Mouse (Mus musculus) hindbrain, embryonic 13.5 days (tissue): ENCODE data around the gene Bcat2. TPM values are rescaled to one million over a fixed set of nuclear protein-coding genes. Genes with fewer than 3 reads are reported as not detected.

Source experiments
- ATAC-seq: fragments of 200-750 bp; cut with Nextera tagmentation; 2 replicates; pipeline ENCODE4 v1.8.0; 2017; ENCODE audit warnings: moderate TSS enrichment; ENCODE audit not compliant: low FRiP score
- H3K27ac ChIP-seq: fragments of 300-500 bp; sonication (generic); 2 replicates; pipeline ENCODE4 v1.5.1; 2015; ENCODE audit warnings: inconsistent platforms, mild to moderate bottlenecking, moderate library complexity
- H3K27me3 ChIP-seq: fragments of 300-500 bp; sonication (generic); 2 replicates; pipeline ENCODE4 v1.6.1; 2015; ENCODE audit warnings: mild to moderate bottlenecking, inconsistent platforms
- H3K36me3 ChIP-seq: fragments of 300-500 bp; sonication (generic); 2 replicates; pipeline ENCODE4 v1.6.1; 2015; ENCODE audit warnings: mild to moderate bottlenecking, inconsistent platforms
- H3K4me1 ChIP-seq: fragments of 300-500 bp; sonication (generic); replicated peaks from 2 replicates; pipeline ENCODE4 v1.6.1; 2015; ENCODE audit warnings: inconsistent platforms
- H3K4me2 ChIP-seq: fragments of 300-500 bp; sonication (generic); 2 replicates; pipeline ENCODE4 v1.6.1; 2015; ENCODE audit warnings: inconsistent platforms, mild to moderate bottlenecking, moderate library complexity
- H3K4me3 ChIP-seq: fragments of 300-500 bp; sonication (generic); 2 replicates; pipeline ENCODE4 v1.5.1; 2015; ENCODE audit warnings: mild to moderate bottlenecking, inconsistent platforms
- H3K9ac ChIP-seq: fragments of 300-500 bp; sonication (generic); 2 replicates; pipeline ENCODE4 v1.6.1; 2015; ENCODE audit warnings: mild to moderate bottlenecking, inconsistent platforms
- H3K9me3 ChIP-seq: fragments of 300-500 bp; sonication (generic); 2 replicates; pipeline ENCODE4 v1.6.1; 2016; ENCODE audit warnings: inconsistent platforms
- WGBS: fragments of 180-500 bp; shearing (Covaris S2); methylation state at CpG from one replicate; pipeline ENCODE4 v1.1.7; 2015; 5-methylcytosine and 5-hydroxymethylcytosine counted together
- polyA plus RNA-seq: library from polyadenylated mRNA; unstranded; fragments of >200 nt; fragmentation: Nextera tagmentation; extraction: Ambion mirVana; gene quantifications from 2 replicates; pipeline ENCODE4 v1.2.1, GENCODE M21; 2015

The Bcat2 gene
- polyA plus RNA-seq, 1 experiment from 2014 or later, result 19.8 TPM

DNA sequence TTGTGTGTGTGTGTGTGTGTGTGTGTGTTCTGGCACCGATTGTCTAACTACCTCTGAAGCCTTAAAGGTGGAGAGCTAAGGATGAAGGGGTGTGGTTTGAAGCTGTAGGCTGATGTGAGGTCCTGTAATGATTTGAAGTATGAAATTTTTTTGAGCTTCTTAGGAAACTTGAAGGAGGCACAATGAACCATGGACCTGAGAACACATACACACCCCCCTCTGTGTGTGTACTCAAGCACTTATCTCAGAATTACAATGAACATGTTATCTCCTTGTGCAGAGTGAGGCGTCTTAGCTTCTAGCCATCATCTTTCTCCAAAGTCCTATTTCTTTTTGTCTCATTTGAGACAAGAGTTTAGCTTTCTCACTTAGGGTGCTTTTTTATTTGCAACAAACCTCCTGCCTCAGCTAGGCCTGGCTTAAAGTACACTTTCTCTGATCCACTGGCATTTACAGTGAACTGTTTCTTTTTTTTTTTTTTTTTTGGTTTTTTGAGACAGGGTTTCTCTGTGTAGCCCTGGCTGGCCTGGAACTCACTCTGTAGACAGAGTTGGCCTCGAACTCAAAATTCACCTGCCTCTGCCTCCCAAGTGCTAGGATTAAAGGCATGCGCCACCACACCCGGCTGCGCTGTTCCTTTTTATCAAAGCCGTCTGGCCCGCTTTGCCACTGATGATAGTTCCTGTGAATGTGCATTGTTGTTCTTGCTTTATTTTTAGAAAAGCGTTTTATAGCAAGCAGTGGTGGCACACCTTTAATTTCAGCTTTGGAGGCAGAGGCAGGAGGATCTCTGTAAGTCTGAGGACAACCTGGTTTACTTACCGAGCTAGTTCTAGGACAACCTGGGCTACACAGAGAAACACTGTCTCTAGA lies 1.1 kb upstream of the Bcat2 start:
- 80% methylated on average over 10 of the region's 10 CpGs for WGBS
- no peaks in the 10 kb centered on the region for H3K9me3 ChIP-seq
- no peaks in the 10 kb centered on the region for H3K36me3 ChIP-seq
- H3K9ac ChIP-seq, result peak overlapping the region; percentile 51; the same call in 1 of the 2 replicates
- peak overlapping the region; percentile 79 for H3K27ac ChIP-seq
- H3K27me3 ChIP-seq, result no peaks in the 10 kb centered on the region
- ATAC-seq, result no peak
- H3K4me1 ChIP-seq, result peaks cover 28% of the 10 kb centered on the region
- H3K4me2 ChIP-seq, result peak overlapping the region; percentile 84
- peak overlapping the region; percentile 48 for H3K4me3 ChIP-seq

DNA sequence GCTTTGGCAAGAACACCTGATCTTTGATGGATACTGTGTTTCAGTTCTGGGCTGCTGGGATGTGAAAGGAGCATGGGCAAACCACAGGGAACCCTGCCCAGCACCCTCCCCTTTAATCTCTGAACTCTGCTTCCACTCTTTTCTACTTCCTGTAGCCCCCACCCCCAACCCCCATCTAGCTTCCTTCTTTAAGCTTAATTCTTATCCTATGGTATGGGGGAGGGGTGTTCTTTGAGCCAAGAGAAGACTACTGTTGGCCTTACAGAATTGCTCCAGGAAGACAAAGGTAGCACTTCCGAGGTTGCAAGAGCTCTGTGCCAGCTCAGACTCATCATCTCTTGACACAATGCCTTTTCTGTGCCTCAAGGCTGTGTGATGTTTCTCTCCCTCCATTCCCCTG lies 2.0 kb downstream of the Bcat2 start:
- Histone ChIP-seq H3K27ac (no peak overlapping the region), H3K4me1 (peaks cover 28% of the 10 kb centered on the region)

DNA sequence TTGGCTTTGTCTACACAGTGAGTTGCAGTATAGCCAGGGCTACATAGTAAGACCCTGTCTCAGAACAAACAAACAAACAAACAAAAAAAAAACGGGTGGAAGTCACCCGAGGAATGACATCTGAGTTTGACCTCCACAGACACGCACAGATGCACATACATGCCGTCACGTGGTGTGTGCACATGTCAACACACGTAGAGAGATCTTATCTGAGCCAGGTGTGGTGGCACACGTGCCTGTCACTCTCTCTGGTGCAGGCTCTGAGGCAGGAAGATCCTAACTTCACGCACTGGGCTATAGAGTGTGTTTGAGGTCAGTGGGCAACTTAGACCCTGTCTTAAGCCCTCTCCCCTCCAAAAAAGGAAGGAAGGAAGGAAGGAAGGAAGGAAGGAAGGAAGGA lies 4.0 kb downstream of the Bcat2 start:
- peaks cover 14% of the 10 kb centered on the region for H3K36me3 ChIP-seq
- no peak overlapping the region for H3K4me3 ChIP-seq
- no peaks in the 10 kb centered on the region for H3K27me3 ChIP-seq
- no peaks in the 10 kb centered on the region for H3K9me3 ChIP-seq
- 86% methylated on average over 8 of the region's 8 CpGs for WGBS
- no peak overlapping the region for H3K9ac ChIP-seq
- no peak for ATAC-seq
- H3K4me1 ChIP-seq, result peaks cover 14% of the 10 kb centered on the region
- no peak overlapping the region for H3K27ac ChIP-seq
- no peak overlapping the region for H3K4me2 ChIP-seq

More for the DNA sequence above, 2.0 kb downstream of the Bcat2 start:
- 74% methylated on average over 1 of the region's 1 CpGs for WGBS
- H3K27me3 ChIP-seq, result no peaks in the 10 kb centered on the region
- ATAC-seq, result no peak
- H3K4me3 ChIP-seq, result no peak overlapping the region
- no peaks in the 10 kb centered on the region for H3K9me3 ChIP-seq
- no peak overlapping the region for H3K4me2 ChIP-seq
- H3K36me3 ChIP-seq, result peaks cover 14% of the 10 kb centered on the region
- H3K9ac ChIP-seq, result 0 out of 2 replicates have a peak overlapping the region, but pooled peaks have one; percentile 87

DNA sequence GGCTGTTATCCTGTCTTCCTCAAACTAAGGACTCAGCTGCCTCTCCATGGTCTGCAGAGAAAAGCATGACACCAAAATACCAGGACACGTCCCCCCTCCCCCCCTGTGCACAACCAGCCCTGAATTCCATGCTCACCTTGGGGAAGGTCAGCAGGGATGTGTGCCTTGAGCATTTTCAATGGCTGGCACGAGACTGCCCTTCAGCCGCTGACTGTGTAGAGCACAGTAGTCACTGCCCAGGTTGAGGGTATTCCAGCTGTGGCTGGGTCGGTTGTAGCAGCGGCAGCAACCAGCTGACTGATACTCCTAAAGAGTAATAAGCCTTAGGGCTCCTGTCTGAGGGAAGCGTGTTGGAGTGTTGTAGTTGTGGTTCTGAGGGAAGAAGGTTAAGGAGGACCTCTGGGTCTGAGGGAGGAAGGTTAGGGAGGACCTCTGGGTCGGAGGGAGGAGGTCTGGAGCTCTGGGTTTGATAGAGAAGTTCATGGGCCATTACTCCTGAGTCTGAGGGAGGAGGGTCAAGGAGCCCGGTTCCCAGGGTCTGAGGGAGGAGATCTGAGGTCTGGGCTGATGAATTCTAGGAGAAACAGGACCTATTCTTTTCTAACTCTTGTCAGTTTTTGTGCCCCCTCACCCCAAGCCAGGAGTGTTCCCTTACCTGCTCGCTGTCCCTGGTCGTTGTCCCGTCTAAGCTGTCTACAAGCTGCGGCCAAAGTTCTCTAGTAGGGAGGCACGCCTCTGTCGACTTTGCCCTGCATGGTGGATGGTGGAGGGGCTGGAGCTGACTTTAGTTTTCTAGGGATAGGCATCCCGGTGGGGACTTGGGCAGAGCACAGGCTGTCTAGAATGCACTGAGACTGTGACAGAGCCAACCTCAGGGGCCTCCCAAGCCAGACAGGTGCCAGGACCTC lies 4.8 kb downstream of the Bcat2 start:
- H3K36me3 ChIP-seq, result peaks cover 14% of the 10 kb centered on the region
- no peaks in the 10 kb centered on the region for H3K9me3 ChIP-seq
- no peak for ATAC-seq
- H3K4me1 ChIP-seq, result peaks cover 14% of the 10 kb centered on the region
- WGBS, result 90% methylated on average over 15 of the region's 15 CpGs
- H3K9ac ChIP-seq, result peak overlapping the region; percentile 53; the same call in 1 of the 2 replicates
- no peaks in the 10 kb centered on the region for H3K27me3 ChIP-seq
- H3K4me3 ChIP-seq, result no peak overlapping the region
- no peak overlapping the region for H3K4me2 ChIP-seq
- H3K27ac ChIP-seq, result no peak overlapping the region

DNA sequence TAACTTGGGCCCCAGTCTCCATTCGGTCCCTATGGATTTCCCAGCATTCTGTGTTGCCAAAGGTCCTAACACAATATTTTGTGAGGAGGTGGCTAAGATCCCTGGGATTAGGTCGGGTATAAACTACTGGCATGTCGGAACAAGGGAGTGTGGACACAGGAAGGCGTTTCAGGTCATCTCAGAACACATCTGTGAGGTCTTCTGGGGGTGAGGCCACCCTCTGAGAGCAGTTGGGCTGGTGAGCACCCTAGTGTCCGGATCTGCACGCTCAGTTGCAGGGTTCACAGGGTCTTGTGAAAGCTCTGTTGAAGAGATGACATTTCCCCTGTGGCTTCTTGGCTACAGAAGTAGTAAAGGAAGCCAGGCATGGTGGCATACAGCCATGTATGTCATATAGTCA lies 16.0 kb downstream of the Bcat2 start:
- no peak overlapping the region for H3K9ac ChIP-seq
- H3K4me1 ChIP-seq, result peaks cover 4% of the 10 kb centered on the region
- no peaks in the 10 kb centered on the region for H3K9me3 ChIP-seq
- ATAC-seq, result no peak
- H3K4me2 ChIP-seq, result no peak overlapping the region
- H3K4me3 ChIP-seq, result no peak overlapping the region
- peaks cover 32% of the 10 kb centered on the region for H3K36me3 ChIP-seq
- 92% methylated on average over 6 of the region's 6 CpGs for WGBS
- no peaks in the 10 kb centered on the region for H3K27me3 ChIP-seq
- no peak overlapping the region for H3K27ac ChIP-seq

DNA sequence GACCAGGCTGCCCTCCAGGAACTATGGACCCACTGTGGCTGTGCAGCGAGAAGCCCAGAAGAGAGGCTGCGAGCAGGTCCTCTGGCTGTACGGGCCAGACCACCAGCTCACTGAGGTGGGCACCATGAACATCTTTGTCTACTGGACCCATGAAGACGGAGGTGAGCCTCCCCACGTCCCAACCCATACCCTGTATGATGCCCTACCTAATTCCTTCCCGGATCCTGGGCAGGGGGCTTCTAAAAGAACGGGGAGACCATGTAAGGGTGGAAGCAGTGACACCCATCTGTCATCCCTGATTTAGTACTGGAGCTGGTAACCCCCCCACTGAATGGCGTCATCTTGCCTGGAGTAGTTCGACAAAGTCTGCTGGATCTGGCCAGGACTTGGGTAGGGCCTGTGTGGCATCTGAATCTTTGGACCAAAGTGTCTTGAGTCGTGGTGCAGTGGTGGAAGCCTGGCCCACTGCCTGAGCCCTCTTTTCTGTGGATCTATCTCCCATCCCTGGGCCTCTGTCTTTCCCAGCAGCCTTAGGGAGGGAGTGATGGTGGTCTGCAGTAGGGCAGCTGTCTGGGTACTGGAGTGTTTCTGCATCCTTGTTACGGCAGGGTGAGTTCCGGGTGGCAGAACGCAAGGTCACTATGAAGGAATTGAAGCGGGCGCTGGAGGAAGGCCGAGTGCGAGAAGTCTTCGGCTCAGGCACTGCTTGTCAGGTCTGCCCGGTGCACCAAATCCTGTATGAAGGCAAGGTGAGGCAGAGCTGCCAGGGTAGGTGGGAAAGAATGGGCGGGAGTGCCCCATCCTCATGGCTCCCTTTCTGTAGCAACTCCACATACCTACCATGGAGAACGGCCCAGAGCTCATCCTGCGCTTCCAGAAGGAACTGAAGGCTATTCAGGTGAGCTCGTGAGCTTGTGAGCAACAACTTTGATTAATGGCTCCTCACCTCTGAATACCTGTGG lies 18.0 kb downstream of the Bcat2 start:
- H3K9me3 ChIP-seq, result no peaks in the 10 kb centered on the region
- peaks cover 4% of the 10 kb centered on the region for H3K4me1 ChIP-seq
- no peaks in the 10 kb centered on the region for H3K27me3 ChIP-seq
- H3K27ac ChIP-seq, result no peak overlapping the region
- no peak overlapping the region for H3K4me2 ChIP-seq
- 0 out of 2 replicates have a peak overlapping the region, but pooled peaks have one; percentile 24 for H3K9ac ChIP-seq
- H3K36me3 ChIP-seq, result peaks cover 22% of the 10 kb centered on the region
- H3K4me3 ChIP-seq, result no peak overlapping the region
- WGBS, result 96% methylated on average over 23 of the region's 23 CpGs
- ATAC-seq, result no peak

DNA sequence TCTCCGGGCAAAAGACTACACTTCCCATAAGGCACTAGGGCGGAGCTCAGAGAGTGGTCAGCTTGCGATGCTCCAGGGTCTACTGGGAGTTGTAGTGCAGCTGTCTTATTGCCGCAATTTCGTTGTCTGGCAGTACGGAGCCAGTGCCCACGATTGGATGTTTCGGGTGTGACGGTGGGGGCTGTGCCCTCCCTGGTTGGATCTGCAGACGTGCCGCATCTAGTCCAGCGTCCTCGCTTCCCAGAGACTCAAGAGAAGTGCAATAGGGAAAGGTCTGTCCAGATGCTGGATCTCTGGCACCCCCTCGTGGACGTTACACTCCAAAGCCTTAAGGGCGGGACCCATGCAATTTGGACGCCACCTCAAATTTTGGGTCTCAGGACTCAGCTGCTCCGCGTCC lies 19.2 kb downstream of the Bcat2 start:
- Histone ChIP-seq H3K27me3 (no peaks in the 10 kb centered on the region), H3K9me3 (no peaks in the 10 kb centered on the region), H3K36me3 (peaks cover 19% of the 10 kb centered on the region), H3K4me3 (peak overlapping the region; percentile 38), H3K4me1 (peaks cover 4% of the 10 kb centered on the region), H3K27ac (peak overlapping the region; percentile 79), H3K4me2 (peak overlapping the region; percentile 60), H3K9ac (peak overlapping the region; percentile 66; the same call in 1 of the 2 replicates)
- peak; percentile 98 for ATAC-seq
- WGBS, result 5% methylated on average over 19 of the region's 19 CpGs

DNA sequence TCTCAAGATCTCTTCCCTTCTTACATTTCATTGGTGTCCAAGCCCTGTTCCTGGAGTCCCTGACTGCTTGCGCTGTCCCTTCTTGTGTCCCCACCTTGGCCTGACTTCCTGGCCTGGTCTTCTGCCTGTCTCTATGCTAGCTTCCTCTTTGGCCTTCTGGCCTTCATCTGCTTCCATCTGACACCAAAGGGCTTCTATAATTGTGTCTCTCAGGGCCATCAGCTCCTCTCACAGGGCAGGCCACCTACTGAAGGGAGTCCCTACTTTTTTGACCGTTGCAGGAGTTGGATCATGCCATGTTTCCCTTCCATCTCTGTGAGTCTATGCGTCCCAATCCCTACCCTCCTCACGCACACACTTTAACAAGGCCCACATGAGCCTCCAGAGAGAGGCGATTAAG lies 19.9 kb downstream of the Bcat2 start:
- WGBS, result 95% methylated on average over 5 of the region's 5 CpGs
- Histone ChIP-seq H3K27ac (0 out of 2 replicates have a peak overlapping the region, but pooled peaks have one; percentile 58), H3K4me2 (no peak overlapping the region), H3K4me3 (no peak overlapping the region), H3K9me3 (no peaks in the 10 kb centered on the region), H3K9ac (no peak overlapping the region), H3K36me3 (peaks cover 14% of the 10 kb centered on the region), H3K4me1 (peaks cover 4% of the 10 kb centered on the region), H3K27me3 (no peaks in the 10 kb centered on the region)
- no peak for ATAC-seq

DNA sequence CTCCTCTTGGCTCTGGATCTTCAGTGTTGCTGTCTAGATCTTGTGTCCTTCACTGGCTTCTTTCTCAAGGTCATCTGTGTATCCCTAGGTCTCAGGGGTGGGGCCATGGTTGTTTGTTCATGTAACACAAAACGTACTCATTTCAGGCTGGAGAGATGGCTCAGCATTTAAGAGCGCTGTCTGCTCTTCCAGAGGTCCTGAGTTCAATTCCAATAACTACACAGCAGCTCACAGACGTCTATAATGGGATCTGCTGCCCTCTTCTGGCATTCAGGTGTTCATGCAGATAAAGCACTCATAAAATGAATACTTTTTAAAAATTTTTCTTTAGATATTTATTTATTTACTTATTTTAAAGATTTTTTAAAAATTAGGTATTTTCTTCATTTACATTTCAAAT lies 20.9 kb downstream of the Bcat2 start:
- Histone ChIP-seq H3K36me3 (peaks cover 4% of the 10 kb centered on the region), H3K9me3 (no peaks in the 10 kb centered on the region), H3K4me3 (no peak overlapping the region), H3K27ac (no peak overlapping the region), H3K9ac (no peak overlapping the region), H3K4me2 (no peak overlapping the region), H3K4me1 (peaks cover 4% of the 10 kb centered on the region), H3K27me3 (no peaks in the 10 kb centered on the region)
- ATAC-seq, result no peak
- 69% methylated on average over 3 of the region's 3 CpGs for WGBS

DNA sequence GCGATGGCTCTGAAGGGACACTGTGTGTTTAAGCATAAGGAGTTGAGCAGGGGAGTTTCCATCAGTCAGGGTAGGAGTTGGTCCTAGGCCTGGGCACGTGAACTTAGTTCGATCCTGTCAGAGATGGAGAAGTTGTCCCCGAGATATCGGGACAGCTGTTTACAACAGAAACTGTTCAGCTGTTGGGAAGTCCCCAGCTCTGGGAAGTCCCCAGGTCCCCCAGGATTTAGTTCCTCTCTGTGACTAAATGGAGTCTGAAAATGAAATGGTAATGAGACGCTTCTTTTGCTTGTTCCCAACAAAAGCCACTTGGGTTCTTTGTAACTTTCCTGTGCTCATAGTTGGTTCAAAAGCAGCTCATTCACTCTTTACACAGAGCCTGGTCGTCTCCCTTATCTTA lies 21.9 kb downstream of the Bcat2 start:
- Histone ChIP-seq H3K4me3 (no peak overlapping the region), H3K27ac (no peak overlapping the region), H3K9me3 (no peaks in the 10 kb centered on the region), H3K9ac (no peak overlapping the region), H3K4me2 (no peak overlapping the region), H3K36me3 (no peaks in the 10 kb centered on the region; the same call in 1 of the 2 replicates), H3K27me3 (no peaks in the 10 kb centered on the region), H3K4me1 (peaks cover 4% of the 10 kb centered on the region)
- ATAC-seq, result no peak
- WGBS, result 73% methylated on average over 7 of the region's 7 CpGs

DNA sequence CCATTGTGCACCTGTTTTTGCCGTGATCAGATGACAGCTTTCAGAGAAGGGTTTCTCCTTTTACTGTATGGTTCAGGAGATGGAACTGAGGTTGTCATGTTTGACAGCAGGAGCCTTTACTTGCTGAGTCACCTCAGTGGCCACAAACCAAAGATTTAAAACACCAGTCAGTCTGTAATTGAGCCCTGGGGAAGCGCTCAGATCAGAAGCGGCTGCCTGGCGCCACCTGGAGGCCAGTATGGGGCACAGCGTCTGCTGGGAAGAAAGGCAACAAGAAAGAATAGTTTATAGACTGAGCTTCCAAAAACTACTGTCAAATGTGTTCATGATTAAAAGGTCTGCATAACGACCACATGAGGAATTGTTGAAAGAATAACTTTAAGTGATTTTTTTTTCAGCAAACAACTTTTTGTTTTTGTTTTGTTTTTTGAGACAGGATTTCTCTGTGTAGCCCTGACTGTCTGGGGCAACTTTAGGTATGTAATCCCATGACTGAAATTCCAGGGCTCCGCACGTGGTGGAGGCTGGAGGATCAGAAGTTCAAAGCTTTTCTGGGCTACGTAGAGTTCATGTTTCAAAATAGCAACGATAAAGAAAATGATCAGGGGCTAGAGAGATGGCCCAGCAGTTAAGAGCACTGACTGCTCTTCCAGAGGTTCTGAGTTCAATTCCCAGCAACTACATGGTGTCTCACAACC lies 23.3 kb downstream of the Bcat2 start:
- Histone ChIP-seq H3K4me1 (peaks cover 4% of the 10 kb centered on the region), H3K9me3 (no peaks in the 10 kb centered on the region), H3K27ac (no peak overlapping the region), H3K9ac (no peak overlapping the region), H3K4me2 (no peak overlapping the region), H3K27me3 (no peaks in the 10 kb centered on the region), H3K4me3 (no peak overlapping the region), H3K36me3 (no peaks in the 10 kb centered on the region)
- ATAC-seq, result no peak
- WGBS, result 25% methylated on average over 10 of the region's 10 CpGs
